Mouse (Mus musculus) erythroblast, embryonic 14.5 days (primary cell): ENCODE data around the gene Rabgap1l.

Experiments
- GATA1 ChIP-seq: IDR thresholded peaks from 2 replicates; pipeline ENCODE4 v1.6.1; 2012; ENCODE audit warnings: low read length, inconsistent platforms, mixed read lengths
- TAL1 ChIP-seq: IDR thresholded peaks from 3 replicates; pipeline ENCODE4 v1.6.1; 2012; ENCODE audit warnings: low read length, inconsistent platforms, mixed read lengths

DNA sequence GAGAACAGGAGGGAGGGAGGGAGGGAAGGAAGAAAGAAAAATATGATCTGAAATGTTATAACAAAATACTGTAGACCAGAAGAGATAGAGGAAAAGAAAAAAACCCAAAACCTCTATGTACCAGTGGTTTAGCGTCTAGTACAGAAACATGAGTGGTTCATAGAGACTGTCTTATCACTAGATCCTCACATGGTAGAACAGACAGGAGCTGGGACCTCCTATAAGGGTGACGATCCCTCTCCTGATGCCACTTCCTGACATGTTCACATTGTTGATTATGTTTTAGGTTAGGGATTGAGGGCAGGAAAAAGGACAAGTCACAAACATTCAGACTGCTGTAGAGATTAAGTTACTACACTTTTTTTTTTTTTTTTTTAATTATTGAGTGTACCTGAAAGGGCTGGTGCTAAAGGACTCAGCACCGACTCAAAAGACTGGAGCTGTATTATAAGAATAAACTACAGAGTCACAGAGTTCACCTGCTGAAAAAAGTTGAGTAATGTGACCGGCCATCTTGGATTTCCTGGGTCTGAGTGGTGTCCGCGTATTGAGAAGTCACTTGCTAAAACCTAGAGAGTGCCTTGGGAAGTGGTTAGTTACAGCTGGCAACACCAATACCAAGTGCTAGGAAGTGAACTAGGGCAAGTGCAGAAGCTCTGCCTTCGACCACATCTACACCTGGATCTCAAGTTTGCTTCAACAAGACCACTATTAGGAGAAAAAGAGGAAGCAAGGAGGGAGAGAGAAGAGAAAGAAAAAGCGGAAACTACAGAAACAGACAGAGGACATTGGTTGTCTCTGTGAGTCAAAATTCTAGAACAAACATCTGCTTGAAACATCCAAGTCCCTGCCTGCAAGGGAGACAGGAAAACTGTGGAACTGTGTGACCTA is 37.8 kb upstream of the Rabgap1l start:
- TF ChIP-seq GATA1, result no peak
- no peak for TF ChIP-seq TAL1
